Mouse (Mus musculus): ENCODE measurements around the gene Clec9a. TPM values are rescaled to one million over a fixed set of nuclear protein-coding genes. Genes with fewer than 3 reads are reported as not detected.
A peak's percentile ranks its signal among the peaks of the same experiment; 100 is the strongest.

The Clec9a gene
- total and polyA plus RNA-seq, 2 experiments from 2014 or later: 0.04 TPM; not detected in 1

DNA sequence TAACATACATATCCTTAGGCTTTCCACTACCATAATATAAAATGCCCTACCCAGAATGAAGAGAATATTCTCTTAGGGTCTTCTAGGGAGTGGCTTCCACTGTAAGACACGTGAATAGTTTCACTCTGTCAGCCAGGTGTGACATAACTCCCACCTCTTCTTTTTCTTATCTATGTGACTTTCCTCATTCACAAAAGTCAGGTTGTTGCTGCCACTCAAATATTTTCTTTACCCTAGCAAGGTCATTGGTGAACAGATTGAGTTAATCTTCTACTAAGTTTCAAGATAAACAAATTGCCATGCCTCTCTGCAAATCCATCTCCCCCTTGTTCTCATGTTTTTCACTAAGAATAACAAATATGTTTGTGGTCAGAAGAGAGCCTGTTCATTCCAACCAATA is 26.9 kb upstream of the Clec9a start:
- Histone ChIP-seq H3K9me3 (ENCODE audit: low read length) (no peaks in the 10 kb centered on the region), H3K36me3 (ENCODE audit: insufficient read depth, low read length) (no peaks in the 10 kb centered on the region), H3K9ac (replicated peaks; ENCODE audit: low read length) (no peak overlapping the region), H3K27me3 (ENCODE audit: insufficient read depth, low read length) (no peaks in the 10 kb centered on the region), H3K4me3 (ENCODE audit: low read length) (no peak overlapping the region), H3K27ac (no peak overlapping the region), H3K4me1 (ENCODE audit: insufficient read depth, low read length) (no peaks in the 10 kb centered on the region), H3K4me2 (ENCODE audit: low read depth, low read length) (no peak overlapping the region)
- 80% methylated on average over 1 of the region's 1 CpGs for WGBS
- no peak for TF ChIP-seq CTCF (IDR thresholded peaks at IDR 0.05; ENCODE audit: low read depth)
- DNase-seq (ENCODE audit: low spot score) (no peak), ATAC-seq (no peak)

DNA sequence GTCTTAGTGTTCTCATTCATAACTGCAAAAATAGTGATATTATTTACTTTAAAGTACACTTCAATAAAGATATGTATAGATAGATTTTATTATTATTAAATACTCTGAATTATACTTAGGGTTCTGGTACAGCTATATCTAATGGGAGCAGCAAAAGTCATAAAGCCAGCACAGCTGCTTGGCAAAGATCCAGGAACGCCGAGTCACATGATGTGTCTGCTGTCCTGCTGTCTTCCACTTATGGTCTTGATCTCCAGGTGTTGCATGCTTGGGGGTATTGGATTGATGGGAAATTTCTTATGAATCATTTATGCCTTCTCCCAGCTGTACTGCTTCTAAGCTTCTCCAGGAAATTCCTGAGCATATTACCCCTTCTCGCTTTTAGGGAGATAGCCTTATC is 25.2 kb upstream of the Clec9a start:
- no peaks in the 10 kb centered on the region for H3K27me3 ChIP-seq (ENCODE audit: insufficient read depth, low read length)
- H3K4me1 ChIP-seq (ENCODE audit: insufficient read depth, low read length): no peaks in the 10 kb centered on the region
- no peaks in the 10 kb centered on the region for H3K36me3 ChIP-seq (ENCODE audit: insufficient read depth, low read length)
- no peaks in the 10 kb centered on the region for H3K9me3 ChIP-seq (ENCODE audit: low read length)
- H3K4me3 ChIP-seq (ENCODE audit: low read length): no peak overlapping the region
- H3K27ac ChIP-seq: no peak overlapping the region
- 79% methylated on average over 3 of the region's 3 CpGs for WGBS
- ATAC-seq: no peak
- TF ChIP-seq CTCF (IDR thresholded peaks at IDR 0.05; ENCODE audit: low read depth): no peak
- H3K9ac ChIP-seq (replicated peaks; ENCODE audit: low read length): no peak overlapping the region
- no peak overlapping the region for H3K4me2 ChIP-seq (ENCODE audit: low read depth, low read length)
- DNase-seq (ENCODE audit: low spot score): no peak

DNA sequence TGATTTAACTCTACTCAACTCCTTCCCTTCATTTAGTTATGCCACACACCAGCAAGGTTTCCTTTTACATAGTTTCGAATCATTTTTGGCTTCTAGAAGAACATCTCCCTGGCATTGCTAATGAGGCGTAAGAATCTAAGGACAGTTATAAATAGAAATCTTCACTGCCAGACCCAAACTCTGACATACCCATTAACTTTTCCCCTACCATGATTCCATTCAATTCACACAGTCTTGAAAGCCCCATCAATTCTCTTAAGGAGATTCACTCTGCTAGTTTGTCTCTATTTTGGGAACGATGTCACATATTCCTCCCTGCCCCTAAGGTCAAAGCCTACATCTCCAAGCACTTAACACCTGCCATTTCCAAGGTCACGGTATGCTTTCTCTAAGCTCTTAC is 23.7 kb upstream of the Clec9a start:
- no peak overlapping the region for H3K4me2 ChIP-seq (ENCODE audit: low read depth, low read length)
- peak; percentile 70 for ATAC-seq
- WGBS: 41% methylated on average over 4 of the region's 4 CpGs
- no peaks in the 10 kb centered on the region for H3K9me3 ChIP-seq (ENCODE audit: low read length)
- no peak overlapping the region for H3K27ac ChIP-seq
- H3K4me1 ChIP-seq (ENCODE audit: insufficient read depth, low read length): no peaks in the 10 kb centered on the region
- H3K9ac ChIP-seq (replicated peaks; ENCODE audit: low read length): no peak overlapping the region
- no peak for TF ChIP-seq CTCF (IDR thresholded peaks at IDR 0.05; ENCODE audit: low read depth)
- DNase-seq (ENCODE audit: low spot score): peak; percentile 47
- H3K27me3 ChIP-seq (ENCODE audit: insufficient read depth, low read length): no peaks in the 10 kb centered on the region
- H3K36me3 ChIP-seq (ENCODE audit: insufficient read depth, low read length): no peaks in the 10 kb centered on the region
- H3K4me3 ChIP-seq (ENCODE audit: low read length): no peak overlapping the region

DNA sequence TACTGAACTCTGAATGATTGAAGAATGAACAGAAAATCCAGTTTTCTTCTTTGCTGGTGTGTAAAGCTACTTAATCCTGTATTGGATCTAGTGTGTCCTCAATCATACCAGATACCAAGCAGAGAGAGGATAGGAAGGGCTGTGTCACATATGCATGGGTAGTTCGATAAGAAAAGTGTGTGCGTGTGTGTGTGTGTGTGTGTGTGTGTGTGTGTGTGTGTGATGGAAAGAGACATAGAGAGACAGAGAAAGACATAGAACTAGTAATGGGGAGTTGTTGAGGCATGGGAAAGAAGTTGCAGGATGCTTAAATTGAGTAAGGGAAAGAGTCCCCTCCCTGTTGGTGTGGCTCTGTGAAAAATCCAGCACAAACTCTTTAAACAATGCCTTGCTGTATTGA is 22.9 kb upstream of the Clec9a start, which contains the start of gene Clec12b:
Clec12b (minus strand) TSS at position 101 of the 400 bp plus-strand sequence.
- WGBS: 77% methylated on average over 2 of the region's 2 CpGs
- Histone ChIP-seq H3K4me1 (ENCODE audit: insufficient read depth, low read length) (no peaks in the 10 kb centered on the region), H3K36me3 (ENCODE audit: insufficient read depth, low read length) (no peaks in the 10 kb centered on the region), H3K4me3 (ENCODE audit: low read length) (no peak within 1 kb of the TSS), H3K27me3 (ENCODE audit: insufficient read depth, low read length) (no peaks in the 10 kb centered on the region), H3K27ac (no peak within 1 kb of the TSS; the same call in 1 of the 2 replicates), H3K4me2 (ENCODE audit: low read depth, low read length) (no peak within 1 kb of the TSS), H3K9ac (replicated peaks; ENCODE audit: low read length) (no peak within 1 kb of the TSS), H3K9me3 (ENCODE audit: low read length) (no peaks in the 10 kb centered on the region)
- DNase-seq (ENCODE audit: low spot score) (no peak), ATAC-seq (no peak)
- no peak for TF ChIP-seq CTCF (IDR thresholded peaks at IDR 0.05; ENCODE audit: low read depth)

DNA sequence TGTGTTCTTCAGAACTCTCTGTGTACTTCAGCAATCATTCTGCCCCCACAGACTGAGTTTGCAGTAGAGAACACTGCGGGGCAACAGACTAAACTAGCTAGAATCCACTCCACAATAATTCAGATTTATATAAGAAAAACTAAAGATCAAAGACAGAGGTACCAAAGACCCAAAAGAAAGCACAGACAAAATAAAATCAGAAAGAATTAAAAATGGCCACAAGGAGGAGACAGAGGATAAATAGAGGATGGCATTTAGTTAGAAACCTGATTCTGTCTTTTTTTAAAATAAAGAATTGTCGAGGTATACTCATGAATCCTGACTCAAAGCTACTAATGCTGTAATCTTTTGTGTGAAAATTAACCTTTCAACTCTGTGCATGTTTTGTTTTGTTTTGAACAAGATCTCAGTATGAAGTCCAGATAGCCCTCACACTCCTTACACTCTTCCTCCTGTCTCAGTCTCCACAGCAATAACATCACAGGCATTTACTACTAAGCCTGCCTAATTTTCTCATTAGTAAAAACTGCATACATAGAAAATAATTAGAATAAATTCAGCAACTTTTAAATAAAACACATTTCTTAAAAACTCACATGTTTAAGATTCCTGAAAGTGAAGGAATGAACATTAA is 15.5 kb upstream of the Clec9a start:
- WGBS: 27% methylated on average over 2 of the region's 2 CpGs
- H3K4me3 ChIP-seq (ENCODE audit: low read length): no peak overlapping the region
- no peaks in the 10 kb centered on the region for H3K9me3 ChIP-seq (ENCODE audit: low read length)
- H3K27me3 ChIP-seq (ENCODE audit: insufficient read depth, low read length): no peaks in the 10 kb centered on the region
- H3K9ac ChIP-seq (replicated peaks; ENCODE audit: low read length): no peak overlapping the region
- no peak overlapping the region for H3K4me2 ChIP-seq (ENCODE audit: low read depth, low read length)
- ATAC-seq (no peak), DNase-seq (ENCODE audit: low spot score) (peak; percentile 56)
- no peaks in the 10 kb centered on the region for H3K4me1 ChIP-seq (ENCODE audit: insufficient read depth, low read length)
- TF ChIP-seq CTCF (IDR thresholded peaks at IDR 0.05; ENCODE audit: low read depth): peak; percentile 75
- H3K36me3 ChIP-seq (ENCODE audit: insufficient read depth, low read length): no peaks in the 10 kb centered on the region
- H3K27ac ChIP-seq: no peak overlapping the region

DNA sequence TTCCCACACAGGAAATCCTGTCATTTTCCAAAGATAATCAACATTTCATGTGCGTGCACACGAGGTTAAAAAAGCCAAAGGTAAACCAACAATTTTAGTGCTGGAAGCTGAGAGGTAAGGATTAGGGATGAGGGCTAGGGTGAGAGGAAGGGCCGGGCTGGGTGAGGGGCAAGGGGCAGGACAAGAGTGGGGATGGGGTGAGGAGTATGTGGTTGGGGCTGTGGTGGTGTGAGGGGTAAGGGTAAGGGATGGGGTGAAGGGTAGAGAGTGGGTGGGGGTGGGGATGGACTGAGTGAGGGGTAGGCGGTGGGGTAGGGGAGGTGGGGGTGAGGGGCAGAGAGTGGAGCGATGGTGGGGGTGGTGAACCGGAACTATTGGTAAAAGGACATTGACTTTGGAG is 14.9 kb upstream of the Clec9a start:
- no peak overlapping the region for H3K4me3 ChIP-seq (ENCODE audit: low read length)
- no peak overlapping the region for H3K4me2 ChIP-seq (ENCODE audit: low read depth, low read length)
- ATAC-seq (0 out of 2 replicates have a peak, but pooled peaks have one; percentile 18), DNase-seq (ENCODE audit: low spot score) (no peak)
- 85% methylated on average over 6 of the region's 6 CpGs for WGBS
- H3K27me3 ChIP-seq (ENCODE audit: insufficient read depth, low read length): no peaks in the 10 kb centered on the region
- H3K9me3 ChIP-seq (ENCODE audit: low read length): no peaks in the 10 kb centered on the region
- H3K9ac ChIP-seq (replicated peaks; ENCODE audit: low read length): no peak overlapping the region
- no peaks in the 10 kb centered on the region for H3K36me3 ChIP-seq (ENCODE audit: insufficient read depth, low read length)
- H3K4me1 ChIP-seq (ENCODE audit: insufficient read depth, low read length): no peaks in the 10 kb centered on the region
- H3K27ac ChIP-seq: no peak overlapping the region
- TF ChIP-seq CTCF (IDR thresholded peaks at IDR 0.05; ENCODE audit: low read depth): no peak

DNA sequence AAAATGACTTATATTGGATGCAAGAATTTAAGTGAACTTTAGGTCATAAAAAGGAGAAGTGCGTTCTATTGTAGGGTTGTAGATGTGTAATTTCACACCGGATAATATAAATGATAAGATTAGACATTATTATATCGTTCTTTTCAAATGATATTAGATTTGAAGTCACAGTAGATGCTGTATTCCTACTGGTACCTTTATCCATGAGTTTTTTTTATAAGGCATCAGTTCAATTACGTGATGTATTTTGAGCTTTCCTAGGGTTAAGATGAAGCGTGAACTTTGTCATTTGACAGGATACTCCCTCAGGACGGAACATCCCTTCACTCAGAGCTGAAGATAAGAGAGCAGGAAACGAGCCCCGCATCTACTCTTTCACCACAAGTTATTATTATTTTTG is 11.7 kb upstream of the Clec9a start, which contains the start of gene Clec1b:
Clec1b (plus strand) TSS at position 301 of the 400 bp plus-strand sequence.
- TF ChIP-seq CTCF (IDR thresholded peaks at IDR 0.05; ENCODE audit: low read depth): no peak
- Histone ChIP-seq H3K4me2 (ENCODE audit: low read depth, low read length) (no peak within 1 kb of the TSS), H3K9me3 (ENCODE audit: low read length) (no peaks in the 10 kb centered on the region), H3K4me1 (ENCODE audit: insufficient read depth, low read length) (no peaks in the 10 kb centered on the region), H3K4me3 (ENCODE audit: low read length) (no peak within 1 kb of the TSS), H3K27ac (no peak within 1 kb of the TSS), H3K9ac (replicated peaks; ENCODE audit: low read length) (no peak within 1 kb of the TSS), H3K36me3 (ENCODE audit: insufficient read depth, low read length) (no peaks in the 10 kb centered on the region), H3K27me3 (ENCODE audit: insufficient read depth, low read length) (no peaks in the 10 kb centered on the region)
- ATAC-seq (no peak), DNase-seq (ENCODE audit: low spot score) (no peak)
- 86% methylated on average over 8 of the region's 8 CpGs for WGBS

All from hindbrain, postnatal 0 days (tissue).